Mouse (Mus musculus): ENCODE data around the gene Bean1. TPM values are rescaled to one million over a fixed set of nuclear protein-coding genes. Genes with fewer than 3 reads are reported as not detected.

Gene Bean1
- total RNA-seq (2014; rRNA removed) (30.6 and 34.9 TPM in 2 replicates), polyA plus RNA-seq (2015; fragmentation: Nextera tagmentation; extraction: Ambion mirVana) (10.9 and 11.4 TPM in 2 replicates)

- ATAC-seq (ENCODE audit: low FRiP score) (peak; percentile 79), DNase-seq (ENCODE audit: low spot score) (peak; percentile 24)
- WGBS = 2% methylated on average over 75 of the region's 87 CpGs
- no peaks in the 10 kb centered on the region for H3K9me3 ChIP-seq (ENCODE audit: low read length)
- no peak for TF ChIP-seq CTCF (IDR thresholded peaks at IDR 0.05)
- H3K4me3 ChIP-seq (ENCODE audit: low read depth, low read length) = peak within 1 kb of the TSS; percentile 69
- H3K9ac ChIP-seq (replicated peaks; ENCODE audit: low read length, poor library complexity, severe bottlenecking) = peak within 1 kb of the TSS; percentile 94
- H3K36me3 ChIP-seq (ENCODE audit: insufficient read depth, low read length) = no peaks in the 10 kb centered on the region
- H3K4me1 ChIP-seq (ENCODE audit: insufficient read depth, low read length) = no peaks in the 10 kb centered on the region
- no peaks in the 10 kb centered on the region for H3K27me3 ChIP-seq (ENCODE audit: insufficient read depth, low read length)
- H3K4me2 ChIP-seq (ENCODE audit: low read depth, low read length, poor library complexity, severe bottlenecking) = peak within 1 kb of the TSS; percentile 92
- peak within 1 kb of the TSS; percentile 55 for H3K27ac ChIP-seq (ENCODE audit: low read depth, low read length)
Observed at GRCm38 (mm10) chr8:104170118-104171049, at the start of gene Bean1. Gene Bean1, plus strand, starts transcription at chr8:104170442.

- Histone ChIP-seq H3K9me3 (ENCODE audit: low read length) (no peaks in the 10 kb centered on the region), H3K4me3 (ENCODE audit: low read depth, low read length) (no peak overlapping the region), H3K4me1 (ENCODE audit: insufficient read depth, low read length) (no peaks in the 10 kb centered on the region), H3K27me3 (ENCODE audit: insufficient read depth, low read length) (no peaks in the 10 kb centered on the region), H3K9ac (replicated peaks; ENCODE audit: low read length, poor library complexity, severe bottlenecking) (no peak overlapping the region), H3K36me3 (ENCODE audit: insufficient read depth, low read length) (no peaks in the 10 kb centered on the region), H3K4me2 (ENCODE audit: low read depth, low read length, poor library complexity, severe bottlenecking) (no peak overlapping the region), H3K27ac (ENCODE audit: low read depth, low read length) (no peak overlapping the region)
- DNase-seq (ENCODE audit: low spot score) (no peak), ATAC-seq (ENCODE audit: low FRiP score) (no peak)
- 82% methylated on average over 12 of the region's 12 CpGs for WGBS
- no peak for TF ChIP-seq CTCF (IDR thresholded peaks at IDR 0.05)
Observed at GRCm38 (mm10) chr8:104121640-104122416, 48.4 kb upstream of the Bean1 start.

- Histone ChIP-seq H3K4me3 (ENCODE audit: low read depth, low read length) (no peak overlapping the region), H3K4me1 (ENCODE audit: insufficient read depth, low read length) (no peaks in the 10 kb centered on the region), H3K27ac (ENCODE audit: low read depth, low read length) (no peak overlapping the region), H3K4me2 (ENCODE audit: low read depth, low read length, poor library complexity, severe bottlenecking) (no peak overlapping the region), H3K9me3 (ENCODE audit: low read length) (no peaks in the 10 kb centered on the region), H3K36me3 (ENCODE audit: insufficient read depth, low read length) (no peaks in the 10 kb centered on the region), H3K27me3 (ENCODE audit: insufficient read depth, low read length) (no peaks in the 10 kb centered on the region), H3K9ac (replicated peaks; ENCODE audit: low read length, poor library complexity, severe bottlenecking) (no peak overlapping the region)
- TF ChIP-seq CTCF (IDR thresholded peaks at IDR 0.05) = no peak
- 94% methylated on average over 2 of the region's 2 CpGs for WGBS
- DNase-seq (ENCODE audit: low spot score) (no peak), ATAC-seq (ENCODE audit: low FRiP score) (no peak)
Observed at GRCm38 (mm10) chr8:104123080-104123657, 47.1 kb upstream of the Bean1 start.

GRCm38 (mm10) chr8:104124534-104124933, 45.7 kb upstream of the Bean1 start:
- no peaks in the 10 kb centered on the region for H3K27me3 ChIP-seq (ENCODE audit: insufficient read depth, low read length)
- no peak for DNase-seq (ENCODE audit: low spot score)
- H3K9ac ChIP-seq (replicated peaks; ENCODE audit: low read length, poor library complexity, severe bottlenecking) = no peak overlapping the region
- H3K9me3 ChIP-seq (ENCODE audit: low read length) = no peaks in the 10 kb centered on the region
- H3K36me3 ChIP-seq (ENCODE audit: insufficient read depth, low read length) = no peaks in the 10 kb centered on the region
- WGBS = 83% methylated on average over 5 of the region's 5 CpGs
- no peak overlapping the region for H3K4me3 ChIP-seq (ENCODE audit: low read depth, low read length)
- H3K27ac ChIP-seq (ENCODE audit: low read depth, low read length) = no peak overlapping the region
- H3K4me2 ChIP-seq (ENCODE audit: low read depth, low read length, poor library complexity, severe bottlenecking) = no peak overlapping the region
- no peak for ATAC-seq (ENCODE audit: low FRiP score)
- 0 out of 2 replicates have a peak, but pooled peaks have one; percentile 22 for TF ChIP-seq CTCF (IDR thresholded peaks at IDR 0.05)
- H3K4me1 ChIP-seq (ENCODE audit: insufficient read depth, low read length) = no peaks in the 10 kb centered on the region

GRCm38 (mm10) chr8:104127160-104127883, 42.9 kb upstream of the Bean1 start:
- Histone ChIP-seq H3K4me1 (ENCODE audit: insufficient read depth, low read length) (no peaks in the 10 kb centered on the region), H3K9me3 (ENCODE audit: low read length) (no peaks in the 10 kb centered on the region), H3K4me2 (ENCODE audit: low read depth, low read length, poor library complexity, severe bottlenecking) (no peak overlapping the region), H3K27ac (ENCODE audit: low read depth, low read length) (no peak overlapping the region), H3K4me3 (ENCODE audit: low read depth, low read length) (no peak overlapping the region), H3K9ac (replicated peaks; ENCODE audit: low read length, poor library complexity, severe bottlenecking) (no peak overlapping the region), H3K27me3 (ENCODE audit: insufficient read depth, low read length) (no peaks in the 10 kb centered on the region), H3K36me3 (ENCODE audit: insufficient read depth, low read length) (no peaks in the 10 kb centered on the region)
- TF ChIP-seq CTCF (IDR thresholded peaks at IDR 0.05) = no peak
- WGBS = 75% methylated on average over 4 of the region's 4 CpGs
- DNase-seq (ENCODE audit: low spot score) (no peak), ATAC-seq (ENCODE audit: low FRiP score) (no peak)

Measured in midbrain, postnatal 0 days (tissue).